Comparison of ENCODE assay signal across 18 mouse cellular contexts in genomic region chr8:82400376-82400775, GRCm38 (mm10). TPM values are rescaled to one million over a fixed set of nuclear protein-coding genes. Genes with fewer than 3 reads are reported as not detected.
DNase-seq lines count a peak whose midpoint lies in the region; ATAC-seq and TF ChIP-seq lines count a peak whose summit lies in the region.
"Had no signal": no experiment of that assay in that cellular context is flagged by ENCODE, and none has a peak within 500 bp of the region (broad histone marks: within the 10 kb centered on the region; RNA-seq: fewer than 3 reads in every experiment).

No protein-coding gene starts in this region.

- TF ChIP-seq POLR2A in bone marrow, adult 2 months (IDR thresholded peaks at IDR 0.05; ENCODE audit: borderline replicate concordance, control insufficient read depth, low read depth, low read length), result no peak

- no peak overlapping the region for H3K9ac ChIP-seq in heart, embryonic 11.5 days (ENCODE audit: low read depth, low read length)
- H3K9ac ChIP-seq in kidney, postnatal 0 days (ENCODE audit: low read depth, low read length), result no peak overlapping the region
- H3K9ac ChIP-seq in kidney, embryonic 15.5 days, result no peak overlapping the region
- no peak overlapping the region for H3K9ac ChIP-seq in forebrain, embryonic 15.5 days (replicated peaks)
- H3K9ac ChIP-seq: forebrain, embryonic 13.5 days; hindbrain, embryonic 12.5 days; limb, embryonic 15.5 days had no signal

- no peak overlapping the region for H3K27ac ChIP-seq in heart, embryonic 11.5 days (ENCODE audit: low read depth, low read length)
- no peak overlapping the region for H3K27ac ChIP-seq in kidney, postnatal 0 days
- no peak overlapping the region for H3K27ac ChIP-seq in kidney, embryonic 15.5 days
- H3K27ac ChIP-seq in bone marrow, adult 2 months (ENCODE audit: control insufficient read depth, insufficient read depth, low read depth, low read length, poor library complexity), result no peak overlapping the region
- H3K27ac ChIP-seq in forebrain, embryonic 15.5 days (replicated peaks), result no peak overlapping the region
- H3K27ac ChIP-seq: forebrain, embryonic 13.5 days; hindbrain, embryonic 12.5 days; limb, embryonic 15.5 days had no signal

- H3K36me3 ChIP-seq in heart, embryonic 11.5 days (ENCODE audit: control insufficient read depth, insufficient read depth, low read length), result no peaks in the 10 kb centered on the region
- H3K36me3 ChIP-seq in kidney, postnatal 0 days (ENCODE audit: insufficient read depth, low read length), result no peaks in the 10 kb centered on the region
- no peaks in the 10 kb centered on the region for H3K36me3 ChIP-seq in kidney, embryonic 15.5 days
- no peaks in the 10 kb centered on the region for H3K36me3 ChIP-seq in forebrain, embryonic 15.5 days
- H3K36me3 ChIP-seq: G1E; hindbrain, embryonic 12.5 days; limb, embryonic 15.5 days had no signal

- TF ChIP-seq CTCF in kidney, postnatal 0 days (IDR thresholded peaks at IDR 0.05; ENCODE audit: low read depth), result no peak
- no peak for TF ChIP-seq CTCF in bone marrow, adult 2 months (IDR thresholded peaks at IDR 0.05; ENCODE audit: control insufficient read depth, insufficient read depth, low read length)

- ATAC-seq in heart, embryonic 11.5 days (replicated peaks; ENCODE audit: insufficient number of reproducible peaks, low FRiP score, low TSS enrichment), result no peak
- ATAC-seq in kidney, postnatal 0 days (replicated peaks; ENCODE audit: low FRiP score, low read depth), result no peak
- ATAC-seq in kidney, embryonic 15.5 days (replicated peaks; ENCODE audit: low FRiP score), result no peak
- no peak for ATAC-seq in forebrain, embryonic 15.5 days (replicated peaks)
- ATAC-seq: forebrain, embryonic 13.5 days had no signal

- H3K4me1 ChIP-seq in heart, embryonic 11.5 days (ENCODE audit: control insufficient read depth, insufficient read depth, low read length), result peaks cover 2% of the 10 kb centered on the region
- H3K4me1 ChIP-seq in kidney, postnatal 0 days (replicated peaks; ENCODE audit: insufficient read depth, low read length), result peaks cover 4% of the 10 kb centered on the region; the same call in 1 of the 2 replicates
- H3K4me1 ChIP-seq in kidney, embryonic 15.5 days, result peaks cover 23% of the 10 kb centered on the region
- peaks cover 4% of the 10 kb centered on the region; the same call in 1 of the 2 replicates for H3K4me1 ChIP-seq in bone marrow, adult 2 months (ENCODE audit: control insufficient read depth, insufficient read depth, low read length)
- H3K4me1 ChIP-seq in forebrain, embryonic 15.5 days, result peaks cover 15% of the 10 kb centered on the region

- no peaks in the 10 kb centered on the region for H3K9me3 ChIP-seq in heart, embryonic 11.5 days (replicated peaks; ENCODE audit: control insufficient read depth, low read length)
- H3K9me3 ChIP-seq in kidney, postnatal 0 days (replicated peaks; ENCODE audit: low read length), result no peaks in the 10 kb centered on the region
- H3K9me3 ChIP-seq in kidney, embryonic 15.5 days (replicated peaks), result no peaks in the 10 kb centered on the region
- no peaks in the 10 kb centered on the region for H3K9me3 ChIP-seq in forebrain, embryonic 15.5 days
- H3K9me3 ChIP-seq: forebrain, embryonic 13.5 days; G1E; hindbrain, embryonic 12.5 days; limb, embryonic 15.5 days had no signal

- peak overlapping the region; percentile 30 for H3K4me3 ChIP-seq in heart, embryonic 11.5 days (ENCODE audit: low read depth, low read length)
- no peak overlapping the region for H3K4me3 ChIP-seq in kidney, postnatal 0 days (replicated peaks; ENCODE audit: low read depth, low read length)
- H3K4me3 ChIP-seq in kidney, embryonic 15.5 days (replicated peaks), result no peak overlapping the region
- H3K4me3 ChIP-seq in bone marrow, adult 2 months (replicated peaks; ENCODE audit: control insufficient read depth, low read depth, low read length), result peak overlapping the region; percentile 34
- H3K4me3 ChIP-seq in forebrain, embryonic 15.5 days, result no peak overlapping the region
- H3K4me3 ChIP-seq: forebrain, embryonic 13.5 days; hindbrain, embryonic 12.5 days; limb, embryonic 15.5 days had no signal

- H3K27me3 ChIP-seq in heart, embryonic 11.5 days (ENCODE audit: control insufficient read depth, insufficient read depth, low read length), result no peaks in the 10 kb centered on the region
- H3K27me3 ChIP-seq in kidney, postnatal 0 days (ENCODE audit: insufficient read depth, low read length), result no peaks in the 10 kb centered on the region
- H3K27me3 ChIP-seq in kidney, embryonic 15.5 days, result no peaks in the 10 kb centered on the region
- H3K27me3 ChIP-seq in forebrain, embryonic 15.5 days, result no peaks in the 10 kb centered on the region
- H3K27me3 ChIP-seq: hindbrain, embryonic 12.5 days; limb, embryonic 15.5 days had no signal

- intact Hi-C loops in heart, postnatal 25 days (cut with DNase I), result loop anchor here (5.0 to 10.0 kb wide), 3 partner anchors 48 to 374 kb away; partner anchors contain the start of gene Zfp330

- H3K4me2 ChIP-seq in heart, embryonic 11.5 days, result peak overlapping the region; percentile 53
- H3K4me2 ChIP-seq in kidney, postnatal 0 days (ENCODE audit: low read length), result no peak overlapping the region
- H3K4me2 ChIP-seq in kidney, embryonic 15.5 days, result no peak overlapping the region
- H3K4me2 ChIP-seq in forebrain, embryonic 15.5 days (replicated peaks), result no peak overlapping the region
- H3K4me2 ChIP-seq: forebrain, embryonic 13.5 days; limb, embryonic 15.5 days had no signal

- DNase-seq in heart, postnatal 25 days (ENCODE audit: low spot score), result no peak
- DNase-seq in kidney, postnatal 0 days (ENCODE audit: low spot score), result peak; percentile 22
- peak; percentile 63 for DNase-seq in 3T3-L1 (ENCODE audit: low read depth, low spot score)
- DNase-seq in adrenal gland, postnatal 36 days, result no peak
- DNase-seq: adrenal gland, postnatal 10 days; cerebellum, adult 9-10 months; kidney, adult 18-20 months; kidney, postnatal 4 days; right cerebral cortex, postnatal 25 days had no signal

- WGBS in heart, embryonic 11.5 days (ENCODE audit: insufficient replicate concordance), result 17% methylated on average over 2 of the region's 2 CpGs
- 17% methylated on average over 2 of the region's 2 CpGs for WGBS in kidney, postnatal 0 days
- WGBS in kidney, embryonic 15.5 days, result 19% methylated on average over 2 of the region's 2 CpGs
- WGBS in bone marrow, adult 2 months, result under 1% methylated on average over 2 of the region's 2 CpGs
- 68% methylated on average over 2 of the region's 2 CpGs for WGBS in forebrain, embryonic 15.5 days

RNA-seq across cellular contexts. Expression of gene Il15, which starts 2.6 kb away (rescaled TPM):
- 24.6 and 27.6 TPM in 2 replicates for polyA plus RNA-seq in heart, embryonic 11.5 days (2014; fragmentation: Nextera tagmentation; extraction: Ambion mirVana)
- total RNA-seq in heart, postnatal 25 days (2021), result 10 to 100 TPM; 29.5 to 34.6 TPM
- polyA plus RNA-seq in kidney, postnatal 0 days (2015; fragmentation: Nextera tagmentation; extraction: Ambion mirVana), result 9.3 and 10.3 TPM in 2 replicates
- 6.4 and 7.5 TPM in 2 replicates for polyA plus RNA-seq in kidney, embryonic 15.5 days (2015; fragmentation: Nextera tagmentation; extraction: Ambion mirVana)
- 7.3 and 21.8 TPM in 2 replicates for polyA plus RNA-seq in bone marrow, adult 2 months (2011; ENCODE audit: insufficient read depth, insufficient read length, low replicate concordance, missing spikeins)
- total RNA-seq in adrenal gland, postnatal 36 days (2021), result 10 to 100 TPM; 11.6 to 14.6 TPM
- 0.81 and 1.2 TPM in 2 replicates for polyA plus RNA-seq in forebrain, embryonic 15.5 days (2015; fragmentation: Nextera tagmentation; extraction: Ambion mirVana)
- polyA plus RNA-seq: C2C12, G1E had no signal

Comparison
In these comparisons a context has a peak if more than half of its experiments do, and no peak if none do; other contexts are left out.
1. H3K4me3 ChIP-seq: peak in heart, embryonic 11.5 days (single experiment) and bone marrow, adult 2 months (single experiment); none in kidney, postnatal 0 days (single experiment), kidney, embryonic 15.5 days (single experiment) and forebrain, embryonic 15.5 days (single experiment).
2. DNase-seq: peak in kidney, postnatal 0 days (single experiment) and 3T3-L1 (single experiment); none in heart, postnatal 25 days (single experiment) and adrenal gland, postnatal 36 days (0 of 2).